ENCODE assay signal across 16 mouse cellular contexts in genomic region chr11:114874226-114875145, GRCm38 (mm10). TPM values are rescaled to one million over a fixed set of nuclear protein-coding genes. Genes with fewer than 3 reads are reported as not detected.
DNase-seq lines count a peak whose midpoint lies in the region; ATAC-seq and TF ChIP-seq lines count a peak whose summit lies in the region.
"Had no signal": no experiment of that assay in that cellular context is flagged by ENCODE, and none has a peak within 500 bp of the region (broad histone marks: within the 10 kb centered on the region; RNA-seq: fewer than 3 reads in every experiment).

No protein-coding gene starts in this region.

- H3K36me3 ChIP-seq in forebrain, embryonic 10.5 days (replicated peaks) = peaks cover 19% of the 10 kb centered on the region
- H3K36me3 ChIP-seq in forebrain, embryonic 15.5 days = no peaks in the 10 kb centered on the region
- H3K36me3 ChIP-seq in kidney, embryonic 15.5 days = peaks cover 26% of the 10 kb centered on the region
- no peaks in the 10 kb centered on the region for H3K36me3 ChIP-seq in thymus, adult 2 months (ENCODE audit: control insufficient read depth, insufficient read depth, low read length)
- H3K36me3 ChIP-seq in lung, postnatal 0 days (ENCODE audit: insufficient read depth, low read length) = no peaks in the 10 kb centered on the region

- peaks cover 56% of the 10 kb centered on the region for H3K4me1 ChIP-seq in forebrain, embryonic 10.5 days
- H3K4me1 ChIP-seq in forebrain, embryonic 15.5 days = peaks cover 7% of the 10 kb centered on the region
- H3K4me1 ChIP-seq in kidney, embryonic 15.5 days = peaks cover 61% of the 10 kb centered on the region
- peaks cover 39% of the 10 kb centered on the region for H3K4me1 ChIP-seq in thymus, adult 2 months (replicated peaks; ENCODE audit: control insufficient read depth, insufficient read depth, low read length)
- H3K4me1 ChIP-seq in lung, postnatal 0 days (ENCODE audit: insufficient read depth, low read depth, low read length) = no peaks in the 10 kb centered on the region

- H3K9me3 ChIP-seq in forebrain, embryonic 10.5 days = no peaks in the 10 kb centered on the region
- no peaks in the 10 kb centered on the region for H3K9me3 ChIP-seq in forebrain, embryonic 15.5 days
- no peaks in the 10 kb centered on the region for H3K9me3 ChIP-seq in kidney, embryonic 15.5 days (replicated peaks)
- H3K9me3 ChIP-seq in lung, postnatal 0 days (ENCODE audit: low read length) = no peaks in the 10 kb centered on the region

- no peak for ATAC-seq in forebrain, embryonic 15.5 days (replicated peaks)
- ATAC-seq in kidney, embryonic 15.5 days (replicated peaks; ENCODE audit: low FRiP score) = 0 out of 2 replicates have a peak, but pooled peaks have one; percentile 5
- no peak for ATAC-seq in lung, postnatal 0 days

- H3K4me2 ChIP-seq in forebrain, embryonic 15.5 days (replicated peaks) = no peak overlapping the region
- no peak overlapping the region for H3K4me2 ChIP-seq in kidney, embryonic 15.5 days
- H3K4me2 ChIP-seq in lung, postnatal 0 days (replicated peaks; ENCODE audit: low read depth, low read length) = no peak overlapping the region
- H3K4me2 ChIP-seq: liver, embryonic 11.5 days had no signal

- H3K4me3 ChIP-seq in forebrain, embryonic 10.5 days = no peak overlapping the region
- no peak overlapping the region for H3K4me3 ChIP-seq in forebrain, embryonic 15.5 days
- H3K4me3 ChIP-seq in kidney, embryonic 15.5 days (replicated peaks) = no peak overlapping the region
- H3K4me3 ChIP-seq in thymus, adult 2 months (ENCODE audit: control insufficient read depth, insufficient read depth, low read length) = no peak overlapping the region
- no peak overlapping the region for H3K4me3 ChIP-seq in lung, postnatal 0 days (ENCODE audit: low read depth, low read length)
- H3K4me3 ChIP-seq: erythroblast, embryonic 14.5 days; left cerebral cortex, adult 2 months had no signal

- H3K9ac ChIP-seq in forebrain, embryonic 15.5 days (replicated peaks) = no peak overlapping the region
- no peak overlapping the region for H3K9ac ChIP-seq in kidney, embryonic 15.5 days
- no peak overlapping the region for H3K9ac ChIP-seq in lung, postnatal 0 days (replicated peaks; ENCODE audit: low read depth)

- 59% methylated on average over 9 of the region's 9 CpGs for WGBS in forebrain, embryonic 10.5 days
- 62% methylated on average over 9 of the region's 9 CpGs for WGBS in forebrain, embryonic 15.5 days
- 48% methylated on average over 9 of the region's 9 CpGs for WGBS in kidney, embryonic 15.5 days
- 91% methylated on average over 9 of the region's 9 CpGs for WGBS in thymus, adult 2 months
- 57% methylated on average over 9 of the region's 9 CpGs for WGBS in lung, postnatal 0 days

- H3K27me3 ChIP-seq in forebrain, embryonic 10.5 days (ENCODE audit: poor library complexity, severe bottlenecking) = no peaks in the 10 kb centered on the region; the same call in 1 of the 2 replicates
- H3K27me3 ChIP-seq in forebrain, embryonic 15.5 days = no peaks in the 10 kb centered on the region
- H3K27me3 ChIP-seq in kidney, embryonic 15.5 days = no peaks in the 10 kb centered on the region
- H3K27me3 ChIP-seq in thymus, adult 2 months (ENCODE audit: control insufficient read depth, insufficient read depth, low read length) = no peaks in the 10 kb centered on the region
- no peaks in the 10 kb centered on the region for H3K27me3 ChIP-seq in lung, postnatal 0 days (replicated peaks; ENCODE audit: insufficient read depth, low read length)

- no peak for TF ChIP-seq EP300 in lung, postnatal 0 days (IDR thresholded peaks at IDR 0.05)

- no peak for TF ChIP-seq POLR2A in thymus, adult 2 months (IDR thresholded peaks at IDR 0.05; ENCODE audit: control insufficient read depth, extremely low read depth, insufficient read depth, low read length, poor library complexity)

- DNase-seq in forebrain, embryonic 10.5 days (ENCODE audit: extremely low spot score, low spot score) = no peak
- no peak for DNase-seq in kidney, postnatal 25 days
- no peak for DNase-seq in thymus, adult 2 months
- DNase-seq in thymus, postnatal 4 days = no peak
- DNase-seq in layer of hippocampus, postnatal 10 days (ENCODE audit: low spot score in 2 of 2) = no peak
- no peak for DNase-seq in lung, postnatal 0 days (ENCODE audit: low spot score)
- DNase-seq: adrenal gland, postnatal 14 days; B cell, adult 2 months; lung, postnatal 10 days had no signal

- TF ChIP-seq CTCF in thymus, adult 2 months (IDR thresholded peaks at IDR 0.05; ENCODE audit: borderline replicate concordance, control insufficient read depth, extremely low read depth, insufficient read depth, low read length, poor library complexity) = no peak
- no peak for TF ChIP-seq CTCF in lung, postnatal 0 days (IDR thresholded peaks at IDR 0.05)

- peak overlapping the region; percentile 21 for H3K27ac ChIP-seq in forebrain, embryonic 10.5 days
- H3K27ac ChIP-seq in forebrain, embryonic 15.5 days (replicated peaks) = no peak overlapping the region
- H3K27ac ChIP-seq in kidney, embryonic 15.5 days = peak overlapping the region; percentile 82
- H3K27ac ChIP-seq in thymus, adult 2 months (ENCODE audit: control insufficient read depth, insufficient read depth, low read length) = peak overlapping the region; percentile 95; the same call in 1 of the 2 replicates
- no peak overlapping the region for H3K27ac ChIP-seq in lung, postnatal 0 days (ENCODE audit: low read length)
- H3K27ac ChIP-seq: left cerebral cortex, adult 2 months had no signal

RNA-seq across cellular contexts. Expression of gene Cd300a, which starts 15.4 kb away (rescaled TPM):
- polyA plus RNA-seq in forebrain, embryonic 10.5 days (2016; fragmentation: Nextera tagmentation; extraction: Ambion mirVana) = 0.42 and 1.3 TPM in 2 replicates
- polyA plus RNA-seq in forebrain, embryonic 15.5 days (2015; fragmentation: Nextera tagmentation; extraction: Ambion mirVana) = 0.46 and 0.88 TPM in 2 replicates
- polyA plus RNA-seq in kidney, embryonic 15.5 days (2015; fragmentation: Nextera tagmentation; extraction: Ambion mirVana) = 1.7 and 1.8 TPM in 2 replicates
- polyA plus RNA-seq in thymus, adult 2 months (2012; rRNA removed) = 3.7 and 4.2 TPM in 2 replicates
- total RNA-seq in layer of hippocampus, postnatal 10 days (2021) = under 1 TPM; 0.62 TPM
- 4.6 and 5.9 TPM in 2 replicates for polyA plus RNA-seq in lung, postnatal 0 days (2015; fragmentation: Nextera tagmentation; extraction: Ambion mirVana)
- total RNA-seq: MEL had no signal
- polyA plus RNA-seq: erythroblast, embryonic 14.5 days had no signal

RNA-seq across cellular contexts. Expression of gene Gprc5c, which starts 23.5 kb away (rescaled TPM):
- 31.7 and 32.3 TPM in 2 replicates for polyA plus RNA-seq in forebrain, embryonic 10.5 days (2016; fragmentation: Nextera tagmentation; extraction: Ambion mirVana)
- 6.0 and 6.2 TPM in 2 replicates for polyA plus RNA-seq in forebrain, embryonic 15.5 days (2015; fragmentation: Nextera tagmentation; extraction: Ambion mirVana)
- 119 TPM in 2 replicates for polyA plus RNA-seq in kidney, embryonic 15.5 days (2015; fragmentation: Nextera tagmentation; extraction: Ambion mirVana)
- 5.4 and 6.4 TPM in 2 replicates for polyA plus RNA-seq in thymus, adult 2 months (2012; rRNA removed)
- 1 to 10 TPM; 3.9 to 5.1 TPM for total RNA-seq in layer of hippocampus, postnatal 10 days (2021)
- 10.4 and 11.1 TPM in 2 replicates for polyA plus RNA-seq in lung, postnatal 0 days (2015; fragmentation: Nextera tagmentation; extraction: Ambion mirVana)
- total RNA-seq: MEL had no signal

RNA-seq across cellular contexts. Expression of gene Cd300lb, which starts 59.7 kb away (rescaled TPM):
- polyA plus RNA-seq in forebrain, embryonic 10.5 days (2016; fragmentation: Nextera tagmentation; extraction: Ambion mirVana) = not detected in 2 replicates
- 0.20 TPM in 1 of 2 replicates, not detected in the other for polyA plus RNA-seq in forebrain, embryonic 15.5 days (2015; fragmentation: Nextera tagmentation; extraction: Ambion mirVana)
- polyA plus RNA-seq in kidney, embryonic 15.5 days (2015; fragmentation: Nextera tagmentation; extraction: Ambion mirVana) = 0.25 and 0.31 TPM in 2 replicates
- 0.78 and 1.1 TPM in 2 replicates for polyA plus RNA-seq in thymus, adult 2 months (2012; rRNA removed)
- under 1 TPM in 1 of 2 experiments, not detected in 1; 0.20 TPM for total RNA-seq in layer of hippocampus, postnatal 10 days (2021)
- 1.5 and 2.0 TPM in 2 replicates for polyA plus RNA-seq in lung, postnatal 0 days (2015; fragmentation: Nextera tagmentation; extraction: Ambion mirVana)
- total RNA-seq: left cerebral cortex, adult 2 months; MEL had no signal
- polyA plus RNA-seq: erythroblast, embryonic 14.5 days; neural tube, embryonic 14.5 days had no signal

Comparison
In these comparisons a context has a peak if more than half of its experiments do, and no peak if none do; other contexts are left out.
1. H3K27ac ChIP-seq: peak in forebrain, embryonic 10.5 days (single experiment), kidney, embryonic 15.5 days (single experiment) and thymus, adult 2 months (single experiment); none in forebrain, embryonic 15.5 days (single experiment) and lung, postnatal 0 days (single experiment).